Mouse (Mus musculus) embryo, embryonic 9.5 days (tissue): ENCODE measurements around the gene Ascc2.
"Not testable (repeated sequence)": the region's sequence is repeated elsewhere in the genome, so short reads cannot be mapped to it uniquely, and the experiment has no call there.

Experiments used
- DNase-seq: peaks from one replicate; pipeline ENCODE4 v3.0.0-alpha.2; 2017; ENCODE audit errors: extremely low spot score

Gene Ascc2

DNA sequence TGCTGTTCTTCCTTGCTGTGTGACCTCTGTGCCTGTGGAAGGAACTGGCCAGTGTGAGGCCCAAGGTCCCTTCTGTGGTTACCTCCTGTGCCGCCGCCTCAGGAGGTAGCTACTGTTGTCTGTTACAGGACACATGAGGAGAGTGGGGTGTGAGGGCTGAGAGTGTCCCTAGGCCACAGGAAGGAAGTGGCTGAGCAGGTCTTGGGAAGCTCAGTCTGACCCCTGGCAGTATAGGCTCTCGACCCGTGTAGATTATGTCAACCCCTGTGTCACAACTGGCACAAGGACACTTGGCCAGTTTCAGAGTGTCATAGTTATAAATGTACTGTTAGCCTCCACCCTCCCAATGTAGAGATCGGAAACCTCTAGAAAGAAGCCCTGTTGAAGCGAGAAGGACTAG lies 46.0 kb downstream of the Ascc2 start:
- no peak for DNase-seq

GRCm38 (mm10) chr11:4684186-4684585 lies 46.6 kb downstream of the Ascc2 start:
- DNase-seq, result no peak

GRCm38 (mm10) chr11:4685071-4685470 lies 47.5 kb downstream of the Ascc2 start:
- no peak for DNase-seq

DNA sequence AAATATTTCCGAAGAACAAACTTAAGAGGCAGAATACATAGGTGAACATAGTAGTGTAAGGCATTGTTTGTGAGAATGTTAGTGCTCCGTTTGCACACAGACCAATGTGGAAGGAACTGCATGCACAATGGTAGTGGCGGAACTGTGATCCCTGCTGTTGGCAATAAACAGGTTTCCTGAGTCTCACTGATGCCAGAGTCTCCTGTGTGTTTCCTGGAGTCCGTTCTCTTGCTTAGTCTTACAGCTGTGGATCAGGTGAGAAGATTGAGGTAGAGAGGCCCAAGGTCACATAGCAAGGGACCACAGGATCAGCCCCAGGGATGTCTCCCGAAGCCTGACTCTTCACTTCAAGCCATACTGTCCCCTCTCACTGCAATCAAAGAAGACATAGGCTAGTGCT lies 48.0 kb downstream of the Ascc2 start:
- DNase-seq, result no peak

DNA sequence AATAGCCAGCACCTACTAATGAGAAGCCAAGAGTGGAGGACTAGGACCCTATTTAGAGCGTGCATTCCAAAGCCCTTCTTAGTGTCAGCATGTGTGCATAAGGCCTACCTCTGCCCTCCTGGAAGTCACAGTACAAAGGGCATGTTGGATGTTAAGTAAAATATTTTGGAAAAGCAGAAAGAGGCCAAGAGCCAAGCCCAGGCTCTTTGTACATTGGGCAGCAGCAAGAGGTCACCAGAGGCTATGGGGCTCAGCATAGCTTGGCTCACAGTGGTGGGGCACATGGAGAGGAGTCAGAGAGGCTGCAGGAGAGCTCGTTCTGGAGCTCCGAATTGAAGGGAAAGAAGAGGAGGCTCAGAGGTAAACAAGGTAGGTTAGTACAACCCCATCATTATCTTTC lies 49.5 kb downstream of the Ascc2 start:
- DNase-seq, result no peak

DNA sequence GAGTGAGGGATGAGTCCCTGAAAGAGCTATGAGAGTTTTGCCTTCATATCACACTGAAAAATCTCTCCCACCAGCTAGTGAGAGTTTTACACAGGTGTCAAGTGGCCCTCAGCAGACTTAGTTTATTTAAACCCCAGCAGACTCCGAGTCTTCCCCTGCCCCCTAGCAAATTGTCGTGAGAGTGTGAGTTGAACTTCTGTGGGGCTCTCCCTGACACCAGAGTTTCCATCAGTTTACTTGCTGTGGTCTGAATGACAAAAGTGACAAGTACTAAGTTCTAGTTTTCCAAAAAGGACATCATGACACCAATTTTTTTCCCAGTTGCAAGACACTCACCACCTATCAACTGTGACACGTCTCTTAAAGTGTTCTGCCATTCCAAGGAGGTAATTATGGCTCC lies 50.3 kb downstream of the Ascc2 start:
- no peak for DNase-seq

DNA sequence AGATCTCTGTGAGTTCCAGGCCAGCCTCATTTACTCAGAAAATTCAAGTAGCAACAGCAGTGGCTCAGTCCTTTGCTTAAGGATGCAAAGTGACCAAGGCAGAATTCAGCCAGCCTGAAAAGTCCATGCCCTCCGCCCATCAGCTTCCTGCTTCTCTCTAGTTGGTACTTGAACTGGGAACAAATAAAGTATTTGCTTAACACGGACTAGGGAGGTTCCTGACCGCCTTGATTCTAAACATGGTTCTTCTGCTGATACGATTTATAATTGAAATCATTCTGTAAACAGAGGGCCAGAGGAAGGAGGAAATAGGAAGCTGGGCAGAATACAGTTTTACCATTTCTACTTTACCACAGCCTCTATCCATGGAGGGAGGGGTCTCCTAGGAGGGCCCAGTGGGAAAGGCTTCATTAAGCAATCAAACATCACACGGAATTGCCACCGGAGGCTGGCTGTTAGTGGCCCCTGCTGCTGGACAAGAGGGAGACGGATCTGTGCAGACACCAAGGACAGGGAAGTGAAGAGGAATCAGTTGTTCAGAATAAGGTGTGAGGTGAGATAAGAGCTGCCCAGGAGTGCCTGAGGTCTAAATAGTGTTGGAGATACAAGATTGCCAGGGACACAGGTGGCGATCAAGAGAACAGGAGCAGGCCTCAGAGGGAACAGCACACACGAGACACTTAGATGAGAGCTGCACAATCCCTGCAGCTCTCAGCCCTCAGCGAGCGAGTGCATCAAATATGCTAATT lies 51.3 kb downstream of the Ascc2 start:
- no peak for DNase-seq

GRCm38 (mm10) chr11:4690353-4690752 lies 52.8 kb downstream of the Ascc2 start:
- DNase-seq, result no peak

DNA sequence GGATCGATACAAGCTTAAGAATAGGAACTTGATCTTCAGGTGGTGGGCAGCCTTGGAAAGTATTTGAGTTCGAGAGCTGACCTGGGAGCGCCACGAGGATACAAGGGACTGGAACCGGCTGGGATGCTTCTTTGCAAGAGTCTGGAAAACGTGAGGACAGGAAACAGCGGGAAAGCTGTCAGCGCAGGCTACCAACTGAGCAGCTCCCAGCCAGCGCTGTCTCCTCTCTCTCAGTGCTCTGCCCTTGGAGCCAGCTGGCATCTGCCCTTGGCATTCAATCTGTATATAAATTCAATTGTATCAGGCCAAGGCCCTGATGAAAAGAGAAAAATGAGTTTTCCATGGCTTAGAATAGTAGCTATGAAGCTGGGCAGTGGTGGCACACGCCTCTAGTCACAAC lies 53.7 kb downstream of the Ascc2 start:
- no peak for DNase-seq

DNA sequence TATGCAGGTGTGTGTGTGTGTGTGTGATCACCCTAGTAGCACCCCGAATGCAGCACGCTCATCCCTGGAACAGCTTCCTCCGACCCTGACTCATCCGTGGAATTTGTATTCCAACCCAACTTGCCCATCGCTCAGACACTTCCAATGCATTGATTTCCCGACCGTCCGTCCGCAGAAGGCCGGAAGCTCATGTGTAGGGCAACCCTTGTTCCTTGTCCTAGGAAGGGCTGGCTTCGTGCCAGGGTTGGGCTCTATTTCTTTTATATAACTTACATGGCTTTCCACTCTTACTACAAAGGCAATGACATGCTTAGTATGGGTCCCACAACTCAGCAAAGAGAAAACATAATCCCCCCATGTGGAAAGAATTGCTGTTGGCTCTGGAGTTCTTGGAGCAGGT lies 54.6 kb downstream of the Ascc2 start:
- DNase-seq, result no peak

- no peak for DNase-seq
Measured at GRCm38 (mm10) chr11:4697043-4697983, 59.8 kb downstream of the Ascc2 start.

GRCm38 (mm10) chr11:4700726-4701125 lies 63.2 kb downstream of the Ascc2 start:
- DNase-seq, result no peak

- DNase-seq, result no peak
Measured at GRCm38 (mm10) chr11:4703688-4704071, 66.1 kb downstream of the Ascc2 start.

- DNase-seq, result peak; percentile 93
Measured at GRCm38 (mm10) chr11:4704072-4704964, 66.8 kb downstream of the Ascc2 start, which contains the start of the genes Uqcr10 and Zmat5. Uqcr10 (minus strand) TSS chr11:4704342. Zmat5 (plus strand) TSS chr11:4704678.

DNA sequence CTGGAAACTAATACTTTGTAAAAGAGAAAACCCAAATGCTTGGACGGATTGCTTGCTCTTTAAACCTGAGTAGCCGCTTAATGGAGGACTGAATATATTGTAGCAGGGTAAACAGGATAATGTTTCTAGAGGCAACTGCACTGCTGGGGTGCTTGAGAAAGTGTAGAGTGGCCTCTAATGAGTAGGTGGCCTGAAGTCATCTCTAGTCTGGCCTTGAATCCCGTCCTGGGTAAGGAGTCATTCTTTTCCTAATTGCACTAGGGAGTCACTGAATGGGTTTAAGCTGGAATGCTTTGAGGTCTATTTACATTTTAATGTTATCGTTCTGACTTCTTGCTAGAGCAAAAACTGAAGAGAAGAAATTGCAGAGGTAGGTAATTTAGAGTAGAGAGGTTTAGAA lies 67.6 kb downstream of the Ascc2 start:
- DNase-seq, result no peak

DNA sequence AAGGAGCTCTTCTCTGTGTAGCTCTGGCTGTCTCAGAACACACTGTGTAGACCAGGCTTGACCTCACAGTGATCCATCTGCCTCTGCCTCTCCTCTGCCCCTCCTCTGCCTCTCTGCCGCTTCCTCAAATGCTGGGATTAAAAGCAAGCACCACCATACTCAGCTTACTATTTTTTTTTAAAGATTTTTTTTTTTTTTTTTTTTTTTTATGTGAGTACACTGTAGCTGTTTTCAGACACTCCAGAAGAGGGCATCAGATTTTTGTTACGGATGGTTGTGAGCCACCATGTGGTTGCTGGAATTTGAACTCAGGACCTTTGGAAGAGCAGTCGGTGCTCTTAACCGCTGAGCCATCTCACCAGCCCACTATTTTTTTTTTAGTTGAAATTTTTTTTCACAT lies 72.6 kb downstream of the Ascc2 start:
- DNase-seq, result not testable (repeated sequence)

- no peak for DNase-seq
Measured at GRCm38 (mm10) chr11:4712822-4713221, 75.3 kb downstream of the Ascc2 start.

GRCm38 (mm10) chr11:4714727-4715126 lies 77.2 kb downstream of the Ascc2 start:
- no peak for DNase-seq

DNA sequence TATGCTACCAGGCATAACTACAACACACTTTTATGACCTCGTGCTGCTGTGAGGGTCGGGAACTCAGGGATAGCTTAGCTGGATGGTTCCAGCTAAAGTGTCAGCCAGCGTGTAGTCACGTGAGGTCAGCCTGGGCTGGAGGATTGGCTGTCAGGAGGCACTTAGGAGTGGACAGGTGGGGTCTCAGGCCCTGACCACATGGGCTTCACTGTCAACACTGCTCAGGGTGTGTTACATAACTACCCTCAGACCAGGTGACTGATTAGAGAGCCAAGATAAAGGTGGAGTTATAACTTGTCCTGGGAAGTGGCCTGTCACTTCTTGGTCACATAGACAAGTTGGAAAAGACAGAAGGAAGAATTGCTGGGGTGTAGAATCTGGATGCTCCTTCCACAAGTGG lies 78.0 kb downstream of the Ascc2 start:
- DNase-seq, result no peak

DNA sequence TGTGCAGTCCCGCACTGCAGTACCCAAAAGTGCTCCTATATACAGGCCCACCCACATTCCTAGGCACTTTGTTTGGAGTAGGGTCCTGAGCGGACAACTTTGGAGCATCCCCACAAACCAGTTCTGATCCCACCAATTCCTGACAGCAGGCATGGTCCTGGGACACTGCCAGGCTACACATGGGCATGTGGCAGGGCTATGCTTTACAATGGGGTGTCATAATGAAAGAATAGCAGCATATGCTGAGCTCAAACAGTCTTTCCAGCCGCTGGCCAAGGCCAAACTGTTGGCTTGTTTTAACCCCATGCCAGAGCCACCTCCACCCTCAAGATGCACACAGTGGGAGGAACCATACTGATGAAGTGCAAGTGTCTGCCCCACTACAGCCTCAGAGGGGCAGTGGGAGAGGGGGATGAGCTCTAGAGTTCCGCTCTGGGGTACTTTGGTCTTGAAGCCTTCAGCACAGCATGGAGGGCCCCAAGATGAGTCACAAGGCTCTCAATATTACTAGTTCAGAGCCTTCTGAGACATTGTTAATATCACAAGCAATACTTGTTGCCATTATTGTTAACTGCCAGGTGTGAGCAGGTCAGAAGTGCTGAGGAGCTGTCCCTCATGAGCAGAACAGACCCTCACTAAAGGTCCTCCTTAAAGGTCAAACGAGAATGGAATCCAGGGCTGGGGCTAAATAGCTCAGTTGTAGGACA lies 79.1 kb downstream of the Ascc2 start:
- no peak for DNase-seq

GRCm38 (mm10) chr11:4718548-4718947 lies 81.0 kb downstream of the Ascc2 start:
- no peak for DNase-seq
